Mouse (Mus musculus) CH12.LX (cell line): ENCODE measurements around the gene Arsa. TPM values are rescaled to one million over a fixed set of nuclear protein-coding genes. Genes with fewer than 3 reads are reported as not detected.

Source experiments
- DNase-seq: peaks from one replicate; pipeline ENCODE4 v3.0.0-alpha.2; 2013; ENCODE audit errors: extremely low read depth
- H3K27ac ChIP-seq: 2 replicates; pipeline ENCODE4 v1.5.1; 2012; ENCODE audit warnings: low read depth, mild to moderate bottlenecking, control low read depth, moderate library complexity; ENCODE audit not compliant: insufficient read depth
- H3K27me3 ChIP-seq: replicated peaks from 2 replicates; pipeline ENCODE3; 2012; ENCODE audit warnings: inconsistent platforms
- H3K36me3 ChIP-seq, 2 experiments: replicated peaks in 1 of 2; 2 replicates each; pipeline versions ENCODE3 to v1.6.1; 2012; ENCODE audit warnings: inconsistent platforms in 1 of 2, low read length in 1 of 2, mild to moderate bottlenecking in 1 of 2, mixed read lengths in 1 of 2, moderate library complexity in 1 of 2; ENCODE audit not compliant: control insufficient read depth in 1 of 2, insufficient read depth in 1 of 2
- H3K4me1 ChIP-seq, 2 experiments: 2 replicates each; pipeline ENCODE4 v1.6.1; 2012; ENCODE audit warnings: inconsistent platforms in 1 of 2, moderate library complexity in 1 of 2; ENCODE audit not compliant: insufficient read depth in 2 of 2, control insufficient read depth in 1 of 2
- H3K4me2 ChIP-seq: 2 replicates; pipeline ENCODE4 v1.6.1; 2012; ENCODE audit warnings: low read depth, mild to moderate bottlenecking, control low read depth; ENCODE audit not compliant: poor library complexity, insufficient read depth, severe bottlenecking
- H3K4me3 ChIP-seq, 3 experiments: fragments of 150-350 bp in 1 of 3; sonication (generic) in 1 of 3; replicated peaks in 1 of 3; 2 replicates each; pipeline versions ENCODE3 to v1.5.1; 2011 to 2012; ENCODE audit warnings: low read depth in 2 of 3, low read length in 2 of 3, mild to moderate bottlenecking in 2 of 3, moderate library complexity in 2 of 3, control low read depth in 1 of 3, improper control_type of control experiment in 1 of 3, inconsistent platforms in 1 of 3, mixed read lengths in 1 of 3; ENCODE audit not compliant: poor library complexity in 1 of 3
- H3K79me2 ChIP-seq: replicated peaks from 2 replicates; pipeline ENCODE4 v1.6.1; 2012; ENCODE audit warnings: mild to moderate bottlenecking, moderate library complexity; ENCODE audit not compliant: control insufficient read depth, poor library complexity, insufficient read depth, severe bottlenecking; ENCODE audit errors: extremely low read depth
- H3K9ac ChIP-seq: 2 replicates; pipeline ENCODE4 v1.6.1; 2012; ENCODE audit warnings: low read depth, mild to moderate bottlenecking, control low read depth, moderate library complexity; ENCODE audit not compliant: insufficient read depth
- H3K9me3 ChIP-seq: replicated peaks from 2 replicates; pipeline ENCODE3; 2012; ENCODE audit warnings: low read length, inconsistent platforms, mixed read lengths
- BHLHE40 ChIP-seq: IDR thresholded peaks from 2 replicates; pipeline ENCODE4 v1.6.1; 2011; ENCODE audit warnings: mild to moderate bottlenecking, low read depth, low read length, improper control_type of control experiment
- CHD1 ChIP-seq: IDR thresholded peaks from 2 replicates; pipeline ENCODE4 v1.6.1; 2012; ENCODE audit warnings: low read depth, low read length, improper control_type of control experiment, inconsistent platforms
- CHD2 ChIP-seq: IDR thresholded peaks from 2 replicates; pipeline ENCODE4 v1.6.1; 2011; ENCODE audit warnings: low read length, improper control_type of control experiment
- CTCF ChIP-seq, 2 experiments: IDR thresholded peaks in 1 of 2; conservative IDR thresholded peaks in 1 of 2; 2 replicates each; pipeline ENCODE4 v1.5.1; 2011 to 2012; ENCODE audit warnings: low read depth in 2 of 2, low read length in 2 of 2, improper control_type of control experiment in 1 of 2, inconsistent platforms in 1 of 2, mild to moderate bottlenecking in 1 of 2, moderate library complexity in 1 of 2
- E2F4 ChIP-seq: IDR thresholded peaks from 2 replicates; pipeline ENCODE4 v1.6.1; 2011; ENCODE audit warnings: low read depth, low read length, improper control_type of control experiment; ENCODE audit not compliant: insufficient replicate concordance
- ELF1 ChIP-seq: IDR thresholded peaks from 2 replicates; pipeline ENCODE4 v1.6.1; 2014; ENCODE audit warnings: low read depth, mild to moderate bottlenecking, inconsistent platforms, low read length, improper control_type of control experiment
- EP300 ChIP-seq: IDR thresholded peaks from 2 replicates; pipeline ENCODE4 v1.6.1; 2011; ENCODE audit warnings: low read length, improper control_type of control experiment
- KAT2A ChIP-seq: IDR thresholded peaks from 2 replicates; pipeline ENCODE4 v1.6.1; 2012; ENCODE audit warnings: low read length, improper control_type of control experiment, inconsistent platforms; ENCODE audit not compliant: insufficient replicate concordance
- MAX ChIP-seq: IDR thresholded peaks from 2 replicates; pipeline ENCODE4 v1.6.1; 2011; ENCODE audit warnings: low read length, improper control_type of control experiment
- MAZ ChIP-seq: IDR thresholded peaks from 2 replicates; pipeline ENCODE4 v1.6.1; 2012; ENCODE audit warnings: low read depth, mild to moderate bottlenecking, inconsistent platforms, low read length, improper control_type of control experiment, moderate library complexity
- MEF2A ChIP-seq: IDR thresholded peaks from 2 replicates; pipeline ENCODE4 v1.6.1; 2014; ENCODE audit warnings: low read depth, mild to moderate bottlenecking, inconsistent platforms, low read length, improper control_type of control experiment, borderline replicate concordance
- MXI1 ChIP-seq: IDR thresholded peaks from 2 replicates; pipeline ENCODE4 v1.6.1; 2011; ENCODE audit warnings: mild to moderate bottlenecking, low read depth, low read length, improper control_type of control experiment
- NELFE ChIP-seq: IDR thresholded peaks from 2 replicates; pipeline ENCODE4 v1.6.1; 2011; ENCODE audit warnings: low read depth, low read length, improper control_type of control experiment
- NRF1 ChIP-seq: IDR thresholded peaks from 2 replicates; pipeline ENCODE4 v1.6.1; 2014; ENCODE audit warnings: low read depth, mild to moderate bottlenecking, inconsistent platforms, low read length, improper control_type of control experiment, moderate library complexity
- PAX5 ChIP-seq: IDR thresholded peaks from 2 replicates; pipeline ENCODE4 v1.6.1; 2012; ENCODE audit warnings: low read length, inconsistent platforms, mixed read lengths
- POLR2A ChIP-seq: IDR thresholded peaks from 2 replicates; pipeline ENCODE4 v1.6.1; 2011; ENCODE audit warnings: low read depth, mild to moderate bottlenecking, improper control_type of control experiment, low read length
- RAD21 ChIP-seq: IDR thresholded peaks from 2 replicates; pipeline ENCODE4 v1.6.1; 2011; ENCODE audit warnings: low read depth, mild to moderate bottlenecking, low read length, improper control_type of control experiment, moderate library complexity
- RCOR1 ChIP-seq: conservative IDR thresholded peaks from 2 replicates; pipeline ENCODE4 v1.6.1; 2012; ENCODE audit warnings: low read depth, mild to moderate bottlenecking, inconsistent platforms, low read length, improper control_type of control experiment
- SIN3A ChIP-seq: IDR thresholded peaks from 2 replicates; pipeline ENCODE4 v1.6.1; 2012; ENCODE audit warnings: low read length, improper control_type of control experiment, inconsistent platforms
- SMC3 ChIP-seq: IDR thresholded peaks from 2 replicates; pipeline ENCODE4 v1.6.1; 2011; ENCODE audit warnings: low read depth, low read length, improper control_type of control experiment
- TCF12 ChIP-seq: IDR thresholded peaks from 2 replicates; pipeline ENCODE4 v1.6.1; 2014; ENCODE audit warnings: low read depth, mild to moderate bottlenecking, inconsistent platforms, low read length, improper control_type of control experiment
- USF1 ChIP-seq: IDR thresholded peaks from 2 replicates; pipeline ENCODE4 v1.6.1; 2014; ENCODE audit warnings: low read depth, mild to moderate bottlenecking, inconsistent platforms, low read length, improper control_type of control experiment
- ZKSCAN1 ChIP-seq: IDR thresholded peaks from 2 replicates; pipeline ENCODE4 v1.6.1; 2012; ENCODE audit warnings: low read depth, inconsistent platforms, low read length, improper control_type of control experiment, borderline replicate concordance
- dilution Hi-C: fragments of 300-500 bp; cut with MboI; formaldehyde crosslinking; loops from 2 replicates; pipeline ENCODE4 v1.14.3; 2020; ENCODE audit warnings: low sequenced_read_pairs; ENCODE audit not compliant: extremely low pct_unique_long_range_greater_than_20kb, extremely low pct_ligation_motif_present
- in situ Hi-C: fragments of 300-500 bp; cut with MboI; formaldehyde crosslinking; loops from 3 replicates; pipeline ENCODE4 v1.14.3; 2019; ENCODE audit warnings: low sequenced_read_pairs, low pct_ligation_motif_present, low pct_unique_long_range_greater_than_20kb, mixed read lengths
- polyA plus RNA-seq: library from polyadenylated mRNA; unstranded; fragments of >175 nt; gene quantifications from 2 replicates; pipeline ENCODE4 v1.2.1, GENCODE M21; 2012; ENCODE audit warnings: low read depth; ENCODE audit not compliant: insufficient read length
- total RNA-seq, 2 experiments: library from RNA; depleted of rRNA; stranded (reverse); fragments of 300-350 nt in 1 of 2; fragments of >200 nt in 1 of 2; gene quantifications; 2 replicates each; pipeline ENCODE4 v1.2.3; 2012 to 2014

The Arsa gene
- total and polyA plus RNA-seq, 3 experiments, result 9.3 to 10.3 (median 9.9) TPM

- TF ChIP-seq E2F4, result no peak
- no peak for TF ChIP-seq BHLHE40
- no peak for TF ChIP-seq TCF12
- TF ChIP-seq CHD1, result no peak
- TF ChIP-seq MAX, result no peak
- no peak for TF ChIP-seq EP300
- TF ChIP-seq USF1, result no peak
- TF ChIP-seq NRF1, result no peak
- TF ChIP-seq SIN3A, result no peak
- no peak for TF ChIP-seq ELF1
- no peak for TF ChIP-seq RAD21
- no peak for TF ChIP-seq MEF2A
- no peak for TF ChIP-seq KAT2A
- peaks cover 0 to 20% of the 10 kb centered on the region in 2 experiments for H3K36me3 ChIP-seq
- H3K4me2 ChIP-seq, result no peak overlapping the region
- H3K9me3 ChIP-seq, result no peaks in the 10 kb centered on the region
- H3K27ac ChIP-seq, result no peak overlapping the region
- dilution Hi-C loops (no loop called here), in situ Hi-C loops (no loop called here)
- H3K79me2 ChIP-seq, result no peaks in the 10 kb centered on the region
- H3K4me1 ChIP-seq, result peaks cover 5 to 10% of the 10 kb centered on the region in 2 experiments; a peak in 3 of 4 replicates
- no peak overlapping the region for H3K4me3 ChIP-seq
- no peak for DNase-seq
- H3K9ac ChIP-seq, result no peak overlapping the region
- H3K27me3 ChIP-seq, result peaks cover 9% of the 10 kb centered on the region
These were observed 5.7 kb downstream of the Arsa start for GRCm38 (mm10) chr15:89471476-89471875.

GRCm38 (mm10) chr15:89468577-89468976, 8.6 kb downstream of the Arsa start:
- dilution Hi-C loops, result no loop called here

More at GRCm38 (mm10) chr15:89468577-89468976, 8.6 kb downstream of the Arsa start:
- H3K27me3 ChIP-seq, result peaks cover 19% of the 10 kb centered on the region
- peaks cover 0 to 8% of the 10 kb centered on the region in 2 experiments for H3K36me3 ChIP-seq
- no peaks in the 10 kb centered on the region for H3K9me3 ChIP-seq
- no peaks in the 10 kb centered on the region for H3K4me1 ChIP-seq
- H3K79me2 ChIP-seq, result no peaks in the 10 kb centered on the region
- TF ChIP-seq NELFE (no peak), TCF12 (no peak), CHD2 (no peak), MAZ (no peak), SMC3 (peak; percentile 54), CTCF (conservative IDR thresholded peaks at IDR 0.05 in 1 of 2, IDR thresholded peaks at IDR 0.05 in 1 of 2; ENCODE audit: low read depth in 2 of 2, low read length in 2 of 2) (peak; percentile 37 to 70; a peak in 2 of 4 replicates), PAX5 (no peak), RAD21 (peak; percentile 56), ZKSCAN1 (no peak), POLR2A (no peak), RCOR1 (no peak), MXI1 (no peak), MEF2A (no peak)
- TF ChIP-seq, all 38 proteins: peak for 3
- Histone ChIP-seq H3K27ac (no peak overlapping the region), H3K9ac (no peak overlapping the region), H3K4me2 (no peak overlapping the region), H3K4me3 (no peak overlapping the region)
- peak; percentile 28 for DNase-seq
- in situ Hi-C loops, result no loop called here
